Mouse (Mus musculus) lung, postnatal 0 days (tissue): ENCODE data around the gene Proser3.

Experiments used
- CTCF ChIP-seq: IDR thresholded peaks from 2 replicates; pipeline ENCODE4 v1.5.1; 2016; ENCODE audit warnings: antibody characterized with exemption, mild to moderate bottlenecking
- EP300 ChIP-seq: IDR thresholded peaks from 2 replicates; pipeline ENCODE4 v1.6.1; 2016; ENCODE audit warnings: antibody characterized with exemption, mild to moderate bottlenecking, control low read depth

- no peak for TF ChIP-seq CTCF
- TF ChIP-seq EP300: no peak
Observed at GRCm38 (mm10) chr7:30560296-30560695, 8.2 kb upstream of the Proser3 start.
